Mouse (Mus musculus) ES-CJ7 (cell line): ENCODE data around the gene Twf2.

Source experiments
- DNase-seq: peaks from one replicate; pipeline ENCODE4 v3.0.0; 2011; ENCODE audit warnings: low read depth, low spot score

The Twf2 gene

GRCm38 (mm10) chr9:106211680-106212593 lies 9.0 kb downstream of the Twf2 start:
- DNase-seq, result peak; percentile 94

DNA sequence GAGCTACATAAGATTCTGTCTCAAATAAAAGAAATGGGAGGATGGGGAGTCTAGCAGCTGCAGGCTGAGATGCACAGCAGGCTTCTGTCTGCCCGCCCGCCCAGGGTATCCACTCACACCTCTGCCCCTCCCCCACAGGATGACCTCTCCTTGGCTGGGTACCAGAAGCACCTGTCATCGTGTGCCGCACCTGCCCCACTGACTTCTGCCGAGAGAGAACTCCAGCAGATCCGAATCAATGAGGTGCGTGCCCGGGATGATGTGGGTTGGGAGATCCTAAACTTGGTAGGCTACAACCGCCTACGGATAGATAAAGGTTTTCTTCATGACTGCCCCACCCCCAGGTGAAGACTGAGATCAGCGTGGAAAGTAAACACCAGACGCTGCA lies 9.7 kb downstream of the Twf2 start:
- DNase-seq, result no peak

GRCm38 (mm10) chr9:106215341-106216125 lies 12.6 kb downstream of the Twf2 start:
- no peak for DNase-seq

GRCm38 (mm10) chr9:106216971-106217370 lies 14.1 kb downstream of the Twf2 start:
- no peak for DNase-seq

DNA sequence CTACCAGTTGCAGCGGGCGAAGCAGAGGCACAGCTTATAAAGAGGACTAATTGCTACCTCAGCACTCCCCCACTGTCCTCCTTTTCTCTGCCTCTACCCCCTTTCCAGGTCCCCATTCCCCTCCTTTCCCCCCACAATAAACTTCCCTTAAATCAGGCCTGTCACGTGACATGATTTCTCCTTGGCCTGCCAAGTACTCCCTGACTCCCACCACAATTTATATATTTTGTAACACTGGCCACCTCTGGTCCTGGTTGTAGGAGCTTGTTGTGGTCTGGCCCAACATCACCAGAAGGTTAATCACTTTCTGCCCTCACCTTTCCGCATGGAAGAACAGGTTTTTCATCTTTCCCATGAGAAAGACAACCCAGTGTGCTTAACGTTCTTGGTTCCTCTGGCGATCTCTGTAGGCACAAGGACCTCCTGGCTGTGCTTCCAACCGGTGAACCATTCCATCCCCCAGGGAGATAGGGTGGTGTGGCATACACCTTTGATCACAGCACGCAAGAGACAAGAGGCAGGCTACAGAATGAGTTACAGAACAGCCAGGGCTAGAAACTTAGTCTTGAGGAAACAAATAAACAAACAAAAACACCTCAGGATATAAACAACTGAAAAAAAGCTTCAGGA lies 18.1 kb downstream of the Twf2 start:
- DNase-seq, result no peak

GRCm38 (mm10) chr9:106222261-106222851 lies 19.4 kb downstream of the Twf2 start, which contains the start of gene Tlr9:
Gene Tlr9 (plus strand): TSS chr9:106222598.
- no peak for DNase-seq

DNA sequence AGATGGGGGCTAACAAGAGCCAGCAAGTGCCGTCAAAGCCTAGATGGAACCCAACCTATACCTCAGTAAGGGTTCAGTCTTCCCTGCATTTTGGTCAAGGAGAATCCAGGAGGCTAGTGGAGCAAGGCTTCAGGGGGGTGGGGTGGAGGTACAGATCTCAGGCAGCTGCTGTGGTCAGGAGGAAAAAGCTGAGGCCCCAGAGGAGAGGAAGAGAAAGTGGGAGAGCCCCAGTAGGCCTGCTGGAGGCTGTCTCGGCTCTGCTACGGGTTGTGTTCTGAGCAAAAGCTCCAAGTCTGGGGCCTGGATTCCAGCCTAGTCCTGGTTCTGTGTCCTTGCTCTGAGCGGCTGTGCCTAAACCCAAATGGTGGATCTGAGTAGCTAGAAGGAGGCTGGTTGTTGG lies 20.1 kb downstream of the Twf2 start:
- DNase-seq, result no peak

DNA sequence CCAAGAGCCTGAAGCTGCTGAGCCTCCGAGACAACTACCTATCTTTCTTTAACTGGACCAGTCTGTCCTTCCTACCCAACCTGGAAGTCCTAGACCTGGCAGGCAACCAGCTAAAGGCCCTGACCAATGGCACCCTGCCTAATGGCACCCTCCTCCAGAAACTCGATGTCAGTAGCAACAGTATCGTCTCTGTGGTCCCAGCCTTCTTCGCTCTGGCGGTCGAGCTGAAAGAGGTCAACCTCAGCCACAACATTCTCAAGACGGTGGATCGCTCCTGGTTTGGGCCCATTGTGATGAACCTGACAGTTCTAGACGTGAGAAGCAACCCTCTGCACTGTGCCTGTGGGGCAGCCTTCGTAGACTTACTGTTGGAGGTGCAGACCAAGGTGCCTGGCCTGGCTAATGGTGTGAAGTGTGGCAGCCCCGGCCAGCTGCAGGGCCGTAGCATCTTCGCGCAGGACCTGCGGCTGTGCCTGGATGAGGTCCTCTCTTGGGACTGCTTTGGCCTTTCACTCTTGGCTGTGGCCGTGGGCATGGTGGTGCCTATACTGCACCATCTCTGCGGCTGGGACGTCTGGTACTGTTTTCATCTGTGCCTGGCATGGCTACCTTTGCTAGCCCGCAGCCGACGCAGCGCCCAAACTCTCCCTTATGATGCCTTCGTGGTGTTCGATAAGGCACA lies 22.7 kb downstream of the Twf2 start:
- no peak for DNase-seq

DNA sequence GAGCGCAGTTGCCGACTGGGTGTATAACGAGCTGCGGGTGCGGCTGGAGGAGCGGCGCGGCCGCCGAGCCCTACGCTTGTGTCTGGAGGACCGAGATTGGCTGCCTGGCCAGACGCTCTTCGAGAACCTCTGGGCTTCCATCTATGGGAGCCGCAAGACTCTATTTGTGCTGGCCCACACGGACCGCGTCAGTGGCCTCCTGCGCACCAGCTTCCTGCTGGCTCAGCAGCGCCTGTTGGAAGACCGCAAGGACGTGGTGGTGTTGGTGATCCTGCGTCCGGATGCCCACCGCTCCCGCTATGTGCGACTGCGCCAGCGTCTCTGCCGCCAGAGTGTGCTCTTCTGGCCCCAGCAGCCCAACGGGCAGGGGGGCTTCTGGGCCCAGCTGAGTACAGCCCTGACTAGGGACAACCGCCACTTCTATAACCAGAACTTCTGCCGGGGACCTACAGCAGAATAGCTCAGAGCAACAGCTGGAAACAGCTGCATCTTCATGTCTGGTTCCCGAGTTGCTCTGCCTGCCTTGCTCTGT lies 23.3 kb downstream of the Twf2 start:
- DNase-seq, result no peak

DNA sequence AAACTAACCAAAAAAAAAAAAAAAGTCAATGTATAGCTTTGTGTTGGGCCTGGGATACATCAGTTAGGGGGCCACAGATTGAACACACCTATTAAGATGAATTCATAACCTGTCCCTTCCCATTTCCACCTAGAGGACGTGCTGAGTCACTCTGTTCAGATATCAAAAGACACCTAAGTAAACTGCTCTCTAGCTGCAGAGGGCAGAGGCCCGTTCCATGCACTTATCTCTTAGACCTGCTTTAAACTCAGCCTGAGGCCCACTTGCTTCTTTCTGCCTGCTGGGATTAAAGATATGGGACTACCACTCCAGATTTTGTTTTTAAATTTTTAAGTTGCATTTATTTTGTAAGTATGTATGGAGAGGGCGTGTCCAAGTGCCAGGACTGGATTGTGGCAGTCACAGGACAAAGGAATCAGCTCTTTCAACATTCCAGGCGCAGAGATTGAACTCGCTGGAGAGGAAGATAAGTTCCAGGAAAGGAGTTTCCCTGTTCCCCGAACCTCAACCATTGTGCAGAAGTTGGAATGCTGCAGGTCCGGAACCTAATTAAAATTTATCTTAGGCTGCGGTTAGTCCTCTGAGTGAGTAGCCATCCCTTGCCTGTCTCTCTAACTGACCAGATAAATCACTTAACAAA lies 25.0 kb downstream of the Twf2 start:
- DNase-seq, result no peak

GRCm38 (mm10) chr9:106230051-106230733 lies 27.3 kb downstream of the Twf2 start:
- DNase-seq, result no peak

DNA sequence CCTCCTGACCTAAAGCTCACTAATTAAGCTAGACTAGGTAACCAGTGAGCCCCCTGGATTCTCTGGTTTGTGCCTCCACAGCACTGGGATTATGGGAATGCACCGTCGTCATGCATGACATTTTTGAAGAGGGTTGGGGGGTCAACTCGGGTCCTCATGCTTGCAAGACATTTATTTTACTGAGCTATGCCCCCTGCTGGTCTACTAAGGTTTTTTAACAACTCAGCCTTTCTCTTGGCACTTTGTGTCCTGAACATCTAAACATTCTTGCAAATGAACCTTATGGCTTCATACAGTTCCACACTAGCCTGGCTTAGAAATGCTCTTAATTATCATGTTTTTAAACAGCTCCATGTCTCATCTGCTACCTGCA lies 27.8 kb downstream of the Twf2 start:
- no peak for DNase-seq

DNA sequence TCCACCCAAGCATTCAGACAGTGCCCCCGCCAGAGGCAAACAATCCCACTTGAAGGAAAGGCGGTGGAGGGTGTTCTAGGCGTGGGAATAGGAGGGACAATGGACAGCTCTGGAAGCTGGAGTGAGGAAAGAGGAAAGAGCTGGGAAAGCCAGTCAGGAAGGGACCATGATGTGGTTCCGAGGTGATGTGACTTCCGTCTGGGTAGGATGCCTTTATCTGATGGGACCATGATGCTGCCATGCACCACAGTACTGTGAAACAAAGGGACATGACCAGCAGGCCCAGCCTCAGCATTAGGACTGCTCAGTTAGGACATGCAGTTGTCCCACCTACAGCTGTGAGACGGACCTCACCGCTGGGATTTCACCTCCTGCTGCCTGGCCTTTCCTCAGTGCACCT lies 28.3 kb downstream of the Twf2 start:
- no peak for DNase-seq

DNA sequence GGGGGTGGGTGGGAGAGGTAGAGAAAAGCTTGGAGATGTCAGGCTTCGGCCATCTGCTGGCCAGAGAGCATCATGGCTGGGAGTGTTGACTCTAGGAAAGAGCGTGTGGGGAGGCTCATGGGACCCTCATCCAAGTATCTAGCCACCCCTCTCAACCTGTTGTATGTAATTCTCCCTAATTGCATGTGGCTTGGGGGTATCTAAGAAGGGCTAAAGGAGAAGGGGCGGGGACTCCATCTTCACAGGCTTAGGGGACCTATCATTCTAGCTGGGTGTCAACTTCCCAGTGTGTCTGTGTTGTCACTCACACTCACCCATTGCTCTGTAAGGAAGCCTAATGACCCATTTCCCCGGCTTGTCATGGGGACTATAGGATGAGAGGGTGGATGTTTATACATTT lies 28.9 kb downstream of the Twf2 start:
- DNase-seq, result no peak

DNA sequence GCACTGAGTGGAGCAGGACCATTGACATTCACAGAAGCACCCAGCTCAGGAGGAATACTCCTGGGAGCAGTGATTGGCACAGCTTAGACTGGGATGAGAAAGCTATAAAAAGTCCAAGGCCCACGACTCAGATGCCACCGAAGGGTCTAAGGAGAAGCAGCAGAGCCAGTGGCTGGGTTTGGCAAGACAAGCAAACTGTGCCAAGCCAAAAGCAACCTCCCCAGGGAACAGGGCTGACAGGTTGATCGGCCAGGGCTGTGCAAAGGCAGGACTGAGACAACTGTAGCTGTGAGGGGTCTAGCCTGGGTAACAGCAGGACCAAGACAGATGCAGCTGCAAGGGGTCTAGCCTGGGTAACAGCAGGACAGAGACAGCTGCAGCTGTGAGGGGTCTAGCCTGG lies 30.0 kb downstream of the Twf2 start:
- no peak for DNase-seq

- DNase-seq, result no peak
Measured at GRCm38 (mm10) chr9:106233953-106234352, 31.0 kb downstream of the Twf2 start.

GRCm38 (mm10) chr9:106235194-106235830 lies 32.4 kb downstream of the Twf2 start:
- DNase-seq, result no peak

- DNase-seq, result no peak
Measured at GRCm38 (mm10) chr9:106236156-106236817, 33.4 kb downstream of the Twf2 start.

DNA sequence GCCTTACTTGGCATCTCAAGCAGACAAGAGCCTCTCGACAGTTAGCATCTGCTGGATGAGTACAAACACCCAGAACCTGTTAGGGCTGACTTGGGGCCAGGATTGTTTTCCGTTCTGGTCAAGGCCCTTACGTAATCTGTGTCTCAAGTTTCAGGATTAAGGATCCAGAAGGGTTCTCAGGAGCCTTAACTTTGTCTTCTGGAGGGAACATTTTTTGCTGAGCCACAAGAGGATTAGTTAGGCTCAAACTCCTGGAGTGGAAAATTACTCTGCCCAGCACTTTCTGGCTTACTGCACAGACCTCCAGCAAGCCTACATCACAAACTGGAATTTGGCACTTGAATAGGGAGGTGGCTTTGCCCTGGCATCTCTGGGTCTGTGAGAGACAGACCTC lies 33.9 kb downstream of the Twf2 start:
- no peak for DNase-seq
